Mouse (Mus musculus): ENCODE measurements around the gene Prpf3. TPM values are rescaled to one million over a fixed set of nuclear protein-coding genes. Genes with fewer than 3 reads are reported as not detected.
"Not testable (repeated sequence)": the region's sequence is repeated elsewhere in the genome, so short reads cannot be mapped to it uniquely, and the experiment has no call there.

Gene Prpf3
- polyA plus RNA-seq (2014; fragmentation: Nextera tagmentation; extraction: Ambion mirVana): 40.7 and 47.4 TPM in 2 replicates

DNA sequence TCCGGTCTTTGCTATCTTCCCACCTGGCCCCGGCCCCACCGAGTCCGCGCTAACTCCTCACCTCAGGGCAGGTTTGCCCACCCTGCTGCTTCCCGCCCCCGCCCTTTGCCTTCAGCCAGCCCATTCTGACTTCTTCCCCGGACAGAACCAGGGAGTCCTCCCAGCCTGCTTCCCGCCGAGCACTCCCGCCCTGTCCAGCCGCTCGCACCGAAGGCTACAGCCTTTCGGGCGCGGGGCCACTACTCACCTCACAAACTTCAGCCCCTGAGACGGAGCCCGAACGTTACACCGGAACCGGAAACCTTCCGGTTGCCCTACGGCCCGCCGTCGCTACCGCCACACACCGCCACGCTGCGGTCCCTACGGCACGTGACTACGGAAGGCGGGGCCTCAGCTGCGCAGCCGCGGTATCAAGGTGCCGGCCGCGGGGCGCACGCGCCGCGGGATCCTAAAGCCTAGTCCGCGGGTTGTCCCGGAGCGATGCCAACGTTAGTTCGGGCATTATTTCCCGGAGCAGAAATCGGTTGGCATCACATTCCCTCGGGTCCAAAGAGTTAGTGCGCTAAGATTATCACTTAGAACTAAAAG is at the start of gene Prpf3:
Prpf3 (minus strand) TSS at position 384 of the 588 bp plus-strand sequence.
- Histone ChIP-seq H3K4me3 (ENCODE audit: low read depth, low read length) (peak within 1 kb of the TSS; percentile 83), H3K27ac (ENCODE audit: low read depth, low read length) (peak within 1 kb of the TSS; percentile 70), H3K9ac (ENCODE audit: low read length) (peak within 1 kb of the TSS; percentile 79), H3K9me3 (replicated peaks; ENCODE audit: control insufficient read depth, low read length) (no peaks in the 10 kb centered on the region), H3K4me2 (ENCODE audit: low read length) (peak within 1 kb of the TSS; percentile 74), H3K36me3 (ENCODE audit: control insufficient read depth, insufficient read depth, low read length) (peaks cover 28% of the 10 kb centered on the region), H3K27me3 (replicated peaks; ENCODE audit: control insufficient read depth, insufficient read depth, low read length) (no peaks in the 10 kb centered on the region), H3K4me1 (ENCODE audit: control insufficient read depth, insufficient read depth, low read length) (peaks cover 5% of the 10 kb centered on the region)
- DNase-seq (ENCODE audit: low spot score) (peak; percentile 96), ATAC-seq (peak; percentile 100)
- WGBS: 0% methylated on average over 56 of the region's 56 CpGs

DNA sequence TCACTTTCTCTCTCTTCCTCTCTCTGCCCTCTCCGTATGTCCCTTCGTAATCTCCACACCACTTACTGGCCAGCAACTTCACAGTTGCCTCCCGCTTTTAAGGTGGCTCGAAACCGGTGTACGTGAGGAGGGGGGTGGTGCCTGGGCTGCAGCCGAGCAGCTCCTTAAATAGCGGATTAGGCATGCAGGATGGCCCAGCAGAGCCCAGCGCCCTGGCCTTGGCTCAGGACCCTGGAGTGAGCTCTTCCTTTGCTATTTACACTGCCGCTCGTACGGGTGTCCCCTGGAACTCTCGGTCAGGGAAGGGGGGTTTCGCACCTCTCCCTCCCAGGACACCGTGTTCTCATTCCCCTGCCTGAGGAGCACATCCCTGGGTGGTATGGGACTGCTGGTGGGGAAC is 48.9 kb upstream of the Prpf3 start, which contains the start of gene Car14:
Car14 (minus strand) TSS at position 124 of the 400 bp plus-strand sequence.
- ATAC-seq: peak; percentile 40; the same call in 1 of the 2 replicates
- Histone ChIP-seq H3K27ac (ENCODE audit: low read depth, low read length) (peak within 1 kb of the TSS; percentile 33; the same call in 1 of the 2 replicates), H3K4me1 (ENCODE audit: control insufficient read depth, insufficient read depth, low read length) (peaks cover 14% of the 10 kb centered on the region), H3K9ac (ENCODE audit: low read length) (peak within 1 kb of the TSS; percentile 59), H3K9me3 (replicated peaks; ENCODE audit: control insufficient read depth, low read length) (no peaks in the 10 kb centered on the region), H3K27me3 (replicated peaks; ENCODE audit: control insufficient read depth, insufficient read depth, low read length) (no peaks in the 10 kb centered on the region), H3K36me3 (ENCODE audit: control insufficient read depth, insufficient read depth, low read length) (no peaks in the 10 kb centered on the region), H3K4me3 (ENCODE audit: low read depth, low read length) (peak within 1 kb of the TSS; percentile 32), H3K4me2 (ENCODE audit: low read length) (peak within 1 kb of the TSS; percentile 72)
- WGBS: under 1% methylated on average over 15 of the region's 15 CpGs
- no peak for DNase-seq (ENCODE audit: low spot score)

GRCm38 (mm10) chr3:95903753-95904502 is 48.2 kb upstream of the Prpf3 start:
- Histone ChIP-seq H3K4me1 (ENCODE audit: control insufficient read depth, insufficient read depth, low read length) (peaks cover 14% of the 10 kb centered on the region), H3K27me3 (replicated peaks; ENCODE audit: control insufficient read depth, insufficient read depth, low read length) (no peaks in the 10 kb centered on the region), H3K36me3 (ENCODE audit: control insufficient read depth, insufficient read depth, low read length) (no peaks in the 10 kb centered on the region), H3K4me2 (ENCODE audit: low read length) (peak overlapping the region; percentile 72), H3K9ac (ENCODE audit: low read length) (peak overlapping the region; percentile 59), H3K9me3 (replicated peaks; ENCODE audit: control insufficient read depth, low read length) (no peaks in the 10 kb centered on the region), H3K27ac (ENCODE audit: low read depth, low read length) (no peak overlapping the region), H3K4me3 (ENCODE audit: low read depth, low read length) (peak overlapping the region; percentile 32)
- no peak for DNase-seq (ENCODE audit: low spot score)
- WGBS: 2% methylated on average over 15 of the region's 15 CpGs
- ATAC-seq: 0 out of 2 replicates have a peak, but pooled peaks have one; percentile 19

GRCm38 (mm10) chr3:95902643-95903042 is 47.0 kb upstream of the Prpf3 start:
- no peak overlapping the region for H3K9ac ChIP-seq (ENCODE audit: low read length)
- 26% methylated on average over 6 of the region's 6 CpGs for WGBS

DNA sequence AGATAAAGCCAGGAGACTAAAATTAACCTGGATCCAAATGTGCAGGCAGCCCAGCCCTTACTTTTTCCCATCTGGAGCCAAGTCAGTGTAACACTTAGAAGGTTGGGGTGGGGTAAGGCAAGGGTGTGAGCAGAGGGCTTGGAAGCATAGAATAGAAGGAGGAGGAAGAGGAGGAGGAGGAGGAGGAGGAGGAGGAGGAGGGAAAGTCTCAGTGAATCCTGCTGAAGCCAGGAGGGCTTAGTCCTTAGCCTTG is 46.6 kb upstream of the Prpf3 start:
- Histone ChIP-seq H3K4me1 (ENCODE audit: control insufficient read depth, insufficient read depth, low read length) (peaks cover 14% of the 10 kb centered on the region), H3K9ac (ENCODE audit: low read length) (no peak overlapping the region), H3K4me3 (ENCODE audit: low read depth, low read length) (no peak overlapping the region), H3K9me3 (replicated peaks; ENCODE audit: control insufficient read depth, low read length) (no peaks in the 10 kb centered on the region), H3K36me3 (ENCODE audit: control insufficient read depth, insufficient read depth, low read length) (peaks cover 12% of the 10 kb centered on the region), H3K27ac (ENCODE audit: low read depth, low read length) (no peak overlapping the region), H3K27me3 (replicated peaks; ENCODE audit: control insufficient read depth, insufficient read depth, low read length) (no peaks in the 10 kb centered on the region), H3K4me2 (ENCODE audit: low read length) (peak overlapping the region; percentile 18; the same call in 1 of the 2 replicates)
- no peak for ATAC-seq
- no peak for DNase-seq (ENCODE audit: low spot score)

More at GRCm38 (mm10) chr3:95902643-95903042, 47.0 kb upstream of the Prpf3 start:
- Histone ChIP-seq H3K4me3 (ENCODE audit: low read depth, low read length) (no peak overlapping the region), H3K27ac (ENCODE audit: low read depth, low read length) (no peak overlapping the region), H3K4me2 (ENCODE audit: low read length) (peak overlapping the region; percentile 18), H3K4me1 (ENCODE audit: control insufficient read depth, insufficient read depth, low read length) (peaks cover 14% of the 10 kb centered on the region), H3K9me3 (replicated peaks; ENCODE audit: control insufficient read depth, low read length) (no peaks in the 10 kb centered on the region), H3K36me3 (ENCODE audit: control insufficient read depth, insufficient read depth, low read length) (peaks cover 12% of the 10 kb centered on the region), H3K27me3 (replicated peaks; ENCODE audit: control insufficient read depth, insufficient read depth, low read length) (no peaks in the 10 kb centered on the region)
- DNase-seq (ENCODE audit: low spot score): no peak
- no peak for ATAC-seq

DNA sequence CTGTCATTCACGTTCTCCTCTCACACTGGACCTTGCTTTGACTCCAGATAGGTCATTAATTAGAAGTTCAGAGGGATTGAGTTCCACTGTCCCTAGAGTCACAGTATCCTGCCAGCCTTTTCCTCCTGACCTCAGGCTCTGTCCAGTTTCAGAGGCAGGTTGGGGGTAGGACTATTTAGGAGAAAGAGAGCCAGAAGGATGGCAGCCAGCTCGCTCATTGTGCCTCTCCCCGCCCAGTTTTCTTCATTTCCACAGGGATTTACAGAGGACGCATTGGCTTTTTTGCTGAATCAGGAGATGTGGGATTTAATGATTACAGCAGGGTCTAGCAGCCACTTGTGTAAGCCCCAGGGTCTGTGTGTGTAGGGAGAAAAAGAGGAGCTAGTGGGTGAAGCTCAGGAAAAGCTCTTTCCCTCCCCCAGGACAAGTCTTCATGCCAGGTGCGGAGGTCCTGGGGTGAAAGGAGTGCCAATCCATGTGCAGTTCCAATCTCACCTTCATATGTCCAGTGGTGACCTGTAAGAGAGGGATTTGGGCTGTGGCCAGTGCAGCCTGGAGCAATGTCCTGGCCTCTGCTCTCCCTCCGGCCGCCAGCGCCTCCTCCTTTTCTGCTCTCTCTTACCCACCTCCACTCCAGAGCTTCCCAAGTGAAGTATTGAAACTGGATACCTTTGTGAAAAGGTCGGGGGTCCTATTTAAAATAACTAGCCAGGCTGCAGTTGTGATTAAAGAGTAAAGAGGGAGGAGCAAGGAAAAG is 46.1 kb upstream of the Prpf3 start:
- Histone ChIP-seq H3K4me2 (ENCODE audit: low read length) (no peak overlapping the region), H3K9me3 (replicated peaks; ENCODE audit: control insufficient read depth, low read length) (no peaks in the 10 kb centered on the region), H3K27me3 (replicated peaks; ENCODE audit: control insufficient read depth, insufficient read depth, low read length) (no peaks in the 10 kb centered on the region), H3K4me1 (ENCODE audit: control insufficient read depth, insufficient read depth, low read length) (peaks cover 14% of the 10 kb centered on the region), H3K36me3 (ENCODE audit: control insufficient read depth, insufficient read depth, low read length) (peaks cover 12% of the 10 kb centered on the region), H3K27ac (ENCODE audit: low read depth, low read length) (no peak overlapping the region), H3K4me3 (ENCODE audit: low read depth, low read length) (no peak overlapping the region), H3K9ac (ENCODE audit: low read length) (no peak overlapping the region)
- WGBS: 67% methylated on average over 9 of the region's 9 CpGs
- ATAC-seq (no peak), DNase-seq (ENCODE audit: low spot score) (no peak)

GRCm38 (mm10) chr3:95899800-95900524 is 44.3 kb upstream of the Prpf3 start:
- Histone ChIP-seq H3K4me2 (ENCODE audit: low read length) (no peak overlapping the region), H3K9ac (ENCODE audit: low read length) (no peak overlapping the region)
- no peak for ATAC-seq

DNA sequence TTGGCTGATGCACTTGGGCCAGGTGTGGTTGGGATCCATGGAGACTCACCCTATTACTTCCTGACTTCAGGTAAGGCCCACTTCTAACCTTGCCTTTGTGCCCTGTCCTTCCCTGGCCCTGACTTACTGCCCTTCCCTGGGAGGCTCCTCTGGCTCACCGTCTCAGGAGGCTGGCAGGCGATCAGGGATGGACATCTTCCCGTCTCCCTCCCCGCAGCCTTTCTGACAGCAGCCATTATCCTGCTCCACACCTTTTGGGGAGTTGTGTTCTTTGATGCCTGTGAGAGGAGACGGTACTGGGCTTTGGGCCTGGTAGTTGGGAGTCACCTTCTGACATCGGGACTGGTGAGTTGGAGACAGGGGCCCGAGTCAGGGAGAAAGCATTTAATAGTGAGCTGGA is 39.8 kb upstream of the Prpf3 start:
- H3K4me3 ChIP-seq (ENCODE audit: low read depth, low read length); H3K27me3 ChIP-seq (replicated peaks; ENCODE audit: control insufficient read depth, insufficient read depth, low read length); H3K4me1 ChIP-seq (ENCODE audit: control insufficient read depth, insufficient read depth, low read length); H3K4me2 ChIP-seq (ENCODE audit: low read length); DNase-seq (ENCODE audit: low spot score); H3K27ac ChIP-seq (ENCODE audit: low read depth, low read length); H3K9me3 ChIP-seq (replicated peaks; ENCODE audit: control insufficient read depth, low read length); ATAC-seq; H3K9ac ChIP-seq (ENCODE audit: low read length): not testable (repeated sequence)
- peaks cover 12% of the 10 kb centered on the region for H3K36me3 ChIP-seq (ENCODE audit: control insufficient read depth, insufficient read depth, low read length)
- 89% methylated on average over 7 of the region's 7 CpGs for WGBS

More at GRCm38 (mm10) chr3:95899800-95900524, 44.3 kb upstream of the Prpf3 start:
- Histone ChIP-seq H3K27me3 (replicated peaks; ENCODE audit: control insufficient read depth, insufficient read depth, low read length) (no peaks in the 10 kb centered on the region), H3K9me3 (replicated peaks; ENCODE audit: control insufficient read depth, low read length) (no peaks in the 10 kb centered on the region), H3K36me3 (ENCODE audit: control insufficient read depth, insufficient read depth, low read length) (peaks cover 12% of the 10 kb centered on the region), H3K4me1 (ENCODE audit: control insufficient read depth, insufficient read depth, low read length) (peaks cover 6% of the 10 kb centered on the region), H3K27ac (ENCODE audit: low read depth, low read length) (no peak overlapping the region), H3K4me3 (ENCODE audit: low read depth, low read length) (no peak overlapping the region)
- DNase-seq (ENCODE audit: low spot score): no peak
- WGBS: 67% methylated on average over 13 of the region's 13 CpGs

Data from forebrain, embryonic 14.5 days (tissue).